21 mouse cellular contexts compared by ENCODE assay signal in genomic region chr6:71741998-71742636, GRCm38 (mm10). TPM values are rescaled to one million over a fixed set of nuclear protein-coding genes. Genes with fewer than 3 reads are reported as not detected.
DNase-seq lines count a peak whose midpoint lies in the region; ATAC-seq and TF ChIP-seq lines count a peak whose summit lies in the region.
"Had no signal": no experiment of that assay in that cellular context is flagged by ENCODE, and none has a peak within 500 bp of the region (broad histone marks: within the 10 kb centered on the region; RNA-seq: fewer than 3 reads in every experiment).

No protein-coding gene starts in this region.

- no peak overlapping the region for H3K4me3 ChIP-seq in limb, embryonic 14.5 days (replicated peaks; ENCODE audit: low read length)
- H3K4me3 ChIP-seq in limb, embryonic 10.5 days = no peak overlapping the region
- no peak overlapping the region for H3K4me3 ChIP-seq in liver, embryonic 16.5 days (ENCODE audit: low read depth, low read length)
- H3K4me3 ChIP-seq in liver, embryonic 11.5 days (ENCODE audit: low read depth, low read length) = no peak overlapping the region
- H3K4me3 ChIP-seq in embryonic facial prominence, embryonic 15.5 days (replicated peaks) = no peak overlapping the region
- no peak overlapping the region for H3K4me3 ChIP-seq in limb, embryonic 15.5 days
- H3K4me3 ChIP-seq: embryonic facial prominence, embryonic 12.5 days; forebrain, embryonic 13.5 days; forebrain, embryonic 15.5 days had no signal

- DNase-seq in limb, embryonic 14.5 days (ENCODE audit: low spot score) = peak; percentile 38
- DNase-seq in limb, embryonic 10.5 days (ENCODE audit: low spot score) = no peak
- no peak for DNase-seq in liver, embryonic 11.5 days (ENCODE audit: low spot score)
- DNase-seq in layer of hippocampus, postnatal 25 days (ENCODE audit: extremely low spot score in 1 of 2, low spot score in 1 of 2) = no peak
- DNase-seq: adrenal gland, adult 2 months; adrenal gland, postnatal 10 days; adrenal gland, postnatal 25 days; cerebellum, adult 11 months; cerebellum, adult 18-20 months; cerebellum, adult 8-10 months; cerebellum, adult 9-11 months; cerebellum, postnatal 14 days; cerebellum, postnatal 36 days; embryo, embryonic 11 days; forebrain, postnatal 0 days had no signal

- peaks cover 13% of the 10 kb centered on the region for H3K4me1 ChIP-seq in limb, embryonic 14.5 days (ENCODE audit: control insufficient read depth, insufficient read depth, low read length)
- H3K4me1 ChIP-seq in limb, embryonic 10.5 days = no peaks in the 10 kb centered on the region
- H3K4me1 ChIP-seq in liver, embryonic 16.5 days (ENCODE audit: control insufficient read depth, low read depth, low read length) = no peaks in the 10 kb centered on the region
- H3K4me1 ChIP-seq in liver, embryonic 11.5 days (replicated peaks; ENCODE audit: control insufficient read depth, insufficient read depth, low read length) = no peaks in the 10 kb centered on the region; the same call in 1 of the 2 replicates
- H3K4me1 ChIP-seq in embryonic facial prominence, embryonic 15.5 days = peaks cover 8% of the 10 kb centered on the region; the same call in 1 of the 2 replicates
- peaks cover 7% of the 10 kb centered on the region; the same call in 1 of the 2 replicates for H3K4me1 ChIP-seq in limb, embryonic 15.5 days

- no peaks in the 10 kb centered on the region for H3K36me3 ChIP-seq in limb, embryonic 14.5 days (ENCODE audit: control insufficient read depth, insufficient read depth, low read length)
- H3K36me3 ChIP-seq in limb, embryonic 10.5 days = no peaks in the 10 kb centered on the region
- H3K36me3 ChIP-seq in liver, embryonic 16.5 days (ENCODE audit: control insufficient read depth, insufficient read depth) = no peaks in the 10 kb centered on the region
- H3K36me3 ChIP-seq in liver, embryonic 11.5 days (ENCODE audit: control insufficient read depth, insufficient read depth, low read length) = no peaks in the 10 kb centered on the region
- no peaks in the 10 kb centered on the region for H3K36me3 ChIP-seq in embryonic facial prominence, embryonic 15.5 days
- no peaks in the 10 kb centered on the region for H3K36me3 ChIP-seq in limb, embryonic 15.5 days
- H3K36me3 ChIP-seq: embryonic facial prominence, embryonic 12.5 days; forebrain, embryonic 15.5 days had no signal

- H3K9ac ChIP-seq in limb, embryonic 14.5 days (ENCODE audit: low read depth, low read length, severe bottlenecking) = no peak overlapping the region
- H3K9ac ChIP-seq in liver, embryonic 16.5 days (ENCODE audit: low read depth, low read length) = no peak overlapping the region
- H3K9ac ChIP-seq in liver, embryonic 11.5 days (ENCODE audit: low read depth, low read length) = no peak overlapping the region
- H3K9ac ChIP-seq in embryonic facial prominence, embryonic 15.5 days = no peak overlapping the region
- H3K9ac ChIP-seq in limb, embryonic 15.5 days = no peak overlapping the region
- H3K9ac ChIP-seq: embryonic facial prominence, embryonic 12.5 days; forebrain, embryonic 13.5 days; forebrain, embryonic 15.5 days; forebrain, postnatal 0 days had no signal

- no peaks in the 10 kb centered on the region for H3K9me3 ChIP-seq in limb, embryonic 14.5 days (ENCODE audit: control insufficient read depth, low read length)
- no peaks in the 10 kb centered on the region for H3K9me3 ChIP-seq in limb, embryonic 10.5 days (replicated peaks)
- H3K9me3 ChIP-seq in liver, embryonic 16.5 days (replicated peaks; ENCODE audit: control insufficient read depth, low read length) = no peaks in the 10 kb centered on the region
- H3K9me3 ChIP-seq in liver, embryonic 11.5 days (ENCODE audit: control insufficient read depth, low read length) = no peaks in the 10 kb centered on the region
- no peaks in the 10 kb centered on the region for H3K9me3 ChIP-seq in embryonic facial prominence, embryonic 15.5 days (replicated peaks)
- no peaks in the 10 kb centered on the region for H3K9me3 ChIP-seq in limb, embryonic 15.5 days
- H3K9me3 ChIP-seq: embryonic facial prominence, embryonic 12.5 days; forebrain, embryonic 13.5 days; forebrain, embryonic 15.5 days had no signal

- H3K4me2 ChIP-seq in limb, embryonic 14.5 days (replicated peaks; ENCODE audit: low read depth, low read length, severe bottlenecking) = no peak overlapping the region
- H3K4me2 ChIP-seq in liver, embryonic 16.5 days (ENCODE audit: low read depth, low read length) = no peak overlapping the region
- no peak overlapping the region for H3K4me2 ChIP-seq in liver, embryonic 11.5 days
- H3K4me2 ChIP-seq in embryonic facial prominence, embryonic 15.5 days (replicated peaks) = no peak overlapping the region
- H3K4me2 ChIP-seq in limb, embryonic 15.5 days = no peak overlapping the region
- H3K4me2 ChIP-seq: embryonic facial prominence, embryonic 12.5 days; forebrain, embryonic 15.5 days had no signal

- ATAC-seq in limb, embryonic 14.5 days (ENCODE audit: low FRiP score, low read depth) = no peak
- peak; percentile 61; the same call in 1 of the 2 replicates for ATAC-seq in liver, embryonic 16.5 days (ENCODE audit: low read depth)
- no peak for ATAC-seq in liver, embryonic 11.5 days (replicated peaks; ENCODE audit: low FRiP score)
- peak; percentile 41; the same call in 1 of the 2 replicates for ATAC-seq in embryonic facial prominence, embryonic 15.5 days (ENCODE audit: insufficient number of reproducible peaks, low FRiP score, low TSS enrichment, low read depth)
- ATAC-seq in limb, embryonic 15.5 days (ENCODE audit: insufficient number of reproducible peaks, low FRiP score, low TSS enrichment, low read depth) = no peak
- ATAC-seq: forebrain, embryonic 13.5 days; forebrain, embryonic 15.5 days; forebrain, postnatal 0 days had no signal

- TF ChIP-seq POLR2A in limb, embryonic 14.5 days (IDR thresholded peaks at IDR 0.05; ENCODE audit: borderline replicate concordance, extremely low read depth, insufficient read depth, insufficient read length) = no peak

- H3K27ac ChIP-seq in limb, embryonic 14.5 days (replicated peaks; ENCODE audit: low read depth, low read length) = no peak overlapping the region
- H3K27ac ChIP-seq in limb, embryonic 10.5 days = no peak overlapping the region
- H3K27ac ChIP-seq in liver, embryonic 16.5 days (ENCODE audit: low read length) = no peak overlapping the region
- no peak overlapping the region for H3K27ac ChIP-seq in liver, embryonic 11.5 days (ENCODE audit: low read depth, low read length)
- H3K27ac ChIP-seq in embryonic facial prominence, embryonic 15.5 days (replicated peaks) = peak overlapping the region; percentile 44
- 0 out of 2 replicates have a peak overlapping the region, but pooled peaks have one; percentile 27 for H3K27ac ChIP-seq in limb, embryonic 15.5 days
- H3K27ac ChIP-seq: embryonic facial prominence, embryonic 12.5 days had no signal

- 74% methylated on average over 6 of the region's 6 CpGs for WGBS in limb, embryonic 14.5 days
- WGBS in limb, embryonic 10.5 days = 91% methylated on average over 6 of the region's 6 CpGs
- WGBS in liver, embryonic 16.5 days (ENCODE audit: insufficient replicate concordance) = 45% methylated on average over 6 of the region's 6 CpGs
- WGBS in liver, embryonic 11.5 days = 74% methylated on average over 6 of the region's 6 CpGs
- 62% methylated on average over 6 of the region's 6 CpGs for WGBS in embryonic facial prominence, embryonic 15.5 days
- WGBS in limb, embryonic 15.5 days = 69% methylated on average over 6 of the region's 6 CpGs

- H3K27me3 ChIP-seq in limb, embryonic 14.5 days (ENCODE audit: control insufficient read depth, insufficient read depth, low read length) = no peaks in the 10 kb centered on the region
- H3K27me3 ChIP-seq in limb, embryonic 10.5 days (ENCODE audit: low read depth, poor library complexity, severe bottlenecking) = no peaks in the 10 kb centered on the region
- H3K27me3 ChIP-seq in liver, embryonic 16.5 days (ENCODE audit: control insufficient read depth, insufficient read depth, low read depth, low read length) = no peaks in the 10 kb centered on the region
- H3K27me3 ChIP-seq in liver, embryonic 11.5 days (replicated peaks; ENCODE audit: control insufficient read depth, insufficient read depth, low read length) = no peaks in the 10 kb centered on the region
- H3K27me3 ChIP-seq in embryonic facial prominence, embryonic 15.5 days = no peaks in the 10 kb centered on the region
- no peaks in the 10 kb centered on the region for H3K27me3 ChIP-seq in limb, embryonic 15.5 days
- H3K27me3 ChIP-seq: embryonic facial prominence, embryonic 12.5 days; forebrain, embryonic 13.5 days; forebrain, embryonic 15.5 days had no signal

RNA-seq across cellular contexts. Expression of gene Reep1, which starts 34.8 kb away (rescaled TPM):
- 14.9 and 15.6 TPM in 2 replicates for polyA plus RNA-seq in limb, embryonic 14.5 days (2012; rRNA removed)
- polyA plus RNA-seq in limb, embryonic 14.5 days (2014; fragmentation: Nextera tagmentation; extraction: Ambion mirVana) = 13.0 and 15.2 TPM in 2 replicates
- 7.3 and 7.8 TPM in 2 replicates for polyA plus RNA-seq in limb, embryonic 10.5 days (2016; fragmentation: Nextera tagmentation; extraction: Ambion mirVana)
- polyA plus RNA-seq in liver, embryonic 16.5 days (2015; fragmentation: Nextera tagmentation; extraction: Ambion mirVana) = 3.2 and 3.4 TPM in 2 replicates
- 11.1 and 12.2 TPM in 2 replicates for polyA plus RNA-seq in liver, embryonic 11.5 days (2014; fragmentation: Nextera tagmentation; extraction: Ambion mirVana)
- 17.2 and 18.7 TPM in 2 replicates for polyA plus RNA-seq in embryonic facial prominence, embryonic 15.5 days (2015; fragmentation: Nextera tagmentation; extraction: Ambion mirVana)
- 13.5 and 18.0 TPM in 2 replicates for polyA plus RNA-seq in limb, embryonic 15.5 days (2015; fragmentation: Nextera tagmentation; extraction: Ambion mirVana)
- total RNA-seq in layer of hippocampus, postnatal 25 days (2021) = 10 to 100 TPM; 79.8 to 83.3 TPM

Comparison
In these comparisons a context has a peak if more than half of its experiments do, and no peak if none do; other contexts are left out.
1. ATAC-seq: peak in liver, embryonic 16.5 days (single experiment) and embryonic facial prominence, embryonic 15.5 days (single experiment); none in limb, embryonic 14.5 days (single experiment), liver, embryonic 11.5 days (single experiment) and limb, embryonic 15.5 days (single experiment).
2. H3K27ac ChIP-seq: peak in embryonic facial prominence, embryonic 15.5 days (single experiment) and limb, embryonic 15.5 days (single experiment); none in limb, embryonic 14.5 days (single experiment), limb, embryonic 10.5 days (single experiment), liver, embryonic 16.5 days (single experiment) and liver, embryonic 11.5 days (single experiment).